Mouse (Mus musculus): ENCODE results near the gene Mast2. TPM values are rescaled to one million over a fixed set of nuclear protein-coding genes. Genes with fewer than 3 reads are reported as not detected.

The Mast2 gene
- total and polyA plus RNA-seq, 2 experiments from 2014 or later: 36.2 to 95.1 TPM

- no peak for TF ChIP-seq CTCF (IDR thresholded peaks at IDR 0.05; ENCODE audit: low read depth)
- Histone ChIP-seq H3K27me3 (ENCODE audit: insufficient read depth, low read length) (no peaks in the 10 kb centered on the region), H3K36me3 (ENCODE audit: insufficient read depth) (no peaks in the 10 kb centered on the region), H3K4me3 (ENCODE audit: low read depth, low read length) (no peak overlapping the region), H3K9ac (no peak overlapping the region), H3K9me3 (ENCODE audit: low read length) (no peaks in the 10 kb centered on the region), H3K4me2 (ENCODE audit: low read depth) (no peak overlapping the region), H3K4me1 (ENCODE audit: insufficient read depth) (peaks cover 3% of the 10 kb centered on the region; the same call in 1 of the 2 replicates), H3K27ac (ENCODE audit: low read depth, low read length) (no peak overlapping the region)
- no peak for ATAC-seq
- no peak for DNase-seq
These were observed 52.6 kb downstream of the Mast2 start for GRCm38 (mm10) chr4:116411401-116411800.

DNA sequence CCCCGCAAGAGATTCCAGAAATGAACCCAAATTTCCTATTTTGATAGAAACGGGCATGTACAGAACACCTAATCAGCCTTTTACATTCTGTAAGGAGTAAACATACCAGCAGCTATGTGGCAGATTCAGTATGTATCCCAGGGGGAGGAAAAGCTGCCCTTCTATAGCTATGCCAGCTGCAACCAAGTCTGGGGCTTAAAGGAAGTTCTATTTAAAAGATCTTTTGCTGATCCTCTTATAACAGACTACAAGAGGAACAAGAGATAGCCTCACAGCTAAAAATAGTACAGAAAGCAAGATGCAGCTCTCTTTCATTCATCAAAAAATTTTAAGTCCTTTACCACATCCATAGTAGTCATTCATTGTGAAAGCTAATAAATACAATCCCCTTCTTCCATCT lies 57.3 kb downstream of the Mast2 start:
- 0 out of 2 replicates have a peak overlapping the region, but pooled peaks have one; percentile 17 for H3K4me2 ChIP-seq (ENCODE audit: low read depth)
- no peaks in the 10 kb centered on the region for H3K36me3 ChIP-seq (ENCODE audit: insufficient read depth)
- TF ChIP-seq CTCF (IDR thresholded peaks at IDR 0.05; ENCODE audit: low read depth): no peak
- ATAC-seq (no peak), DNase-seq (peak; percentile 27)
- 69% methylated on average over 2 of the region's 2 CpGs for WGBS
- H3K27me3 ChIP-seq (ENCODE audit: insufficient read depth, low read length): no peaks in the 10 kb centered on the region
- H3K9ac ChIP-seq: no peak overlapping the region
- H3K9me3 ChIP-seq (ENCODE audit: low read length): no peaks in the 10 kb centered on the region
- H3K4me1 ChIP-seq (ENCODE audit: insufficient read depth): peaks cover 12% of the 10 kb centered on the region; the same call in 1 of the 2 replicates
- peak overlapping the region; percentile 62 for H3K27ac ChIP-seq (ENCODE audit: low read depth, low read length)
- H3K4me3 ChIP-seq (ENCODE audit: low read depth, low read length): no peak overlapping the region

DNA sequence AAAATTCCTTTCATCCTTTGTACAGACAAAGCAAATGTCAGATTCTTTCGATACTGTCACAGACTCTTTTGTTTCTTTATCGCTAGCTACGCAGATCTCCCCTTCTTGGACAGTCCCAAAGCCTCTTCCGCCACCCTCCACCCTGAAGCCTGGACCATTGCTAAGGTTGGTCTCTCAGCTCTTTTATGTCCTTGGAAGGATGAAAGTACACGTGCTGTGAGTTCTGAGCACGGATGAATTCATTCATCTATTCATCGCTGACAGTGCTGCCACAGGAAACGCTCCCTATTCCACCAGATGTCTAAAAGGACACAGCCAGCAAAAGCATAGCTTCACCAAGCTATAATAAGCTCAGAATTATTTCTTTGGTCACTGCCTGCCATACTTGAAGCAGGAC lies 58.0 kb downstream of the Mast2 start:
- peaks cover 12% of the 10 kb centered on the region; the same call in 1 of the 2 replicates for H3K4me1 ChIP-seq (ENCODE audit: insufficient read depth)
- no peak for TF ChIP-seq CTCF (IDR thresholded peaks at IDR 0.05; ENCODE audit: low read depth)
- H3K27ac ChIP-seq (ENCODE audit: low read depth, low read length): peak overlapping the region; percentile 95
- H3K36me3 ChIP-seq (ENCODE audit: insufficient read depth): no peaks in the 10 kb centered on the region
- H3K4me3 ChIP-seq (ENCODE audit: low read depth, low read length): peak overlapping the region; percentile 50
- no peaks in the 10 kb centered on the region for H3K27me3 ChIP-seq (ENCODE audit: insufficient read depth, low read length)
- H3K9me3 ChIP-seq (ENCODE audit: low read length): no peaks in the 10 kb centered on the region
- H3K9ac ChIP-seq: peak overlapping the region; percentile 80
- WGBS: 4% methylated on average over 8 of the region's 8 CpGs
- DNase-seq (peak; percentile 83), ATAC-seq (peak; percentile 83)
- peak overlapping the region; percentile 63 for H3K4me2 ChIP-seq (ENCODE audit: low read depth)

GRCm38 (mm10) chr4:116405276-116405954 lies 58.6 kb downstream of the Mast2 start:
- Histone ChIP-seq H3K36me3 (ENCODE audit: insufficient read depth) (no peaks in the 10 kb centered on the region), H3K4me1 (ENCODE audit: insufficient read depth) (peaks cover 12% of the 10 kb centered on the region; the same call in 1 of the 2 replicates), H3K4me3 (ENCODE audit: low read depth, low read length) (peak overlapping the region; percentile 50), H3K27me3 (ENCODE audit: insufficient read depth, low read length) (no peaks in the 10 kb centered on the region), H3K4me2 (ENCODE audit: low read depth) (peak overlapping the region; percentile 63), H3K27ac (ENCODE audit: low read depth, low read length) (peak overlapping the region; percentile 95), H3K9me3 (ENCODE audit: low read length) (no peaks in the 10 kb centered on the region), H3K9ac (peak overlapping the region; percentile 80)
- no peak for TF ChIP-seq CTCF (IDR thresholded peaks at IDR 0.05; ENCODE audit: low read depth)
- ATAC-seq: peak; percentile 19; the same call in 1 of the 2 replicates
- peak; percentile 31 for DNase-seq
- WGBS: 5% methylated on average over 7 of the region's 7 CpGs

- Histone ChIP-seq H3K4me1 (ENCODE audit: insufficient read depth) (peaks cover 12% of the 10 kb centered on the region; the same call in 1 of the 2 replicates), H3K36me3 (ENCODE audit: insufficient read depth) (no peaks in the 10 kb centered on the region), H3K9ac (no peak overlapping the region), H3K27me3 (ENCODE audit: insufficient read depth, low read length) (no peaks in the 10 kb centered on the region), H3K9me3 (ENCODE audit: low read length) (no peaks in the 10 kb centered on the region), H3K4me3 (ENCODE audit: low read depth, low read length) (peak overlapping the region; percentile 50), H3K4me2 (ENCODE audit: low read depth) (peak overlapping the region; percentile 63), H3K27ac (ENCODE audit: low read depth, low read length) (no peak overlapping the region)
- DNase-seq: peak; percentile 66
- 33% methylated on average over 2 of the region's 2 CpGs for WGBS
- peak; percentile 88 for ATAC-seq
- peak; percentile 48 for TF ChIP-seq CTCF (IDR thresholded peaks at IDR 0.05; ENCODE audit: low read depth)
These were observed 60.1 kb downstream of the Mast2 start for GRCm38 (mm10) chr4:116403884-116404283.

- Histone ChIP-seq H3K27me3 (ENCODE audit: insufficient read depth, low read length) (no peaks in the 10 kb centered on the region), H3K9me3 (ENCODE audit: low read length) (no peaks in the 10 kb centered on the region), H3K9ac (no peak overlapping the region), H3K4me1 (ENCODE audit: insufficient read depth) (peaks cover 12% of the 10 kb centered on the region; the same call in 1 of the 2 replicates), H3K4me3 (ENCODE audit: low read depth, low read length) (no peak overlapping the region), H3K36me3 (ENCODE audit: insufficient read depth) (no peaks in the 10 kb centered on the region), H3K27ac (ENCODE audit: low read depth, low read length) (no peak overlapping the region), H3K4me2 (ENCODE audit: low read depth) (peak overlapping the region; percentile 63; the same call in 1 of the 2 replicates)
- 70% methylated on average over 1 of the region's 1 CpGs for WGBS
- DNase-seq (no peak), ATAC-seq (no peak)
- TF ChIP-seq CTCF (IDR thresholded peaks at IDR 0.05; ENCODE audit: low read depth): no peak
These were observed 61.3 kb downstream of the Mast2 start for GRCm38 (mm10) chr4:116402708-116403107.

- Histone ChIP-seq H3K4me1 (ENCODE audit: insufficient read depth) (0 out of 2 replicates have a peak, but pooled peaks cover 8% of the 10 kb centered on the region), H3K4me2 (ENCODE audit: low read depth) (no peak overlapping the region), H3K27ac (ENCODE audit: low read depth, low read length) (no peak overlapping the region), H3K36me3 (ENCODE audit: insufficient read depth) (no peaks in the 10 kb centered on the region), H3K27me3 (ENCODE audit: insufficient read depth, low read length) (no peaks in the 10 kb centered on the region), H3K9ac (no peak overlapping the region), H3K4me3 (ENCODE audit: low read depth, low read length) (no peak overlapping the region), H3K9me3 (ENCODE audit: low read length) (no peaks in the 10 kb centered on the region)
- 53% methylated on average over 1 of the region's 1 CpGs for WGBS
- DNase-seq: no peak
- no peak for TF ChIP-seq CTCF (IDR thresholded peaks at IDR 0.05; ENCODE audit: low read depth)
- no peak for ATAC-seq
These were observed 65.9 kb downstream of the Mast2 start for GRCm38 (mm10) chr4:116398051-116398450.

All from forebrain, postnatal 0 days (tissue).